Mouse (Mus musculus) layer of hippocampus, adult 18-20 months (tissue): ENCODE measurements at regions not wholly inside any gene's neighbourhood (a gene's known extent, or its start where the extent isn't known, plus 50 kb on each side); places are given as distances from the start of the nearest gene placed in this dataset.
A peak's percentile ranks its signal among the peaks of the same experiment; 100 is the strongest.

ENCODE experiments used
- DNase-seq, 2 experiments: peaks; one replicate each; pipeline ENCODE4 v3.0.0; 2022; ENCODE audit warnings: low spot score in 2 of 2

GRCm38 (mm10) chr3:61740088-61740487, 374.3 kb upstream of the B430305J03Rik start:
- DNase-seq = peak; percentile 2 to 34

DNA sequence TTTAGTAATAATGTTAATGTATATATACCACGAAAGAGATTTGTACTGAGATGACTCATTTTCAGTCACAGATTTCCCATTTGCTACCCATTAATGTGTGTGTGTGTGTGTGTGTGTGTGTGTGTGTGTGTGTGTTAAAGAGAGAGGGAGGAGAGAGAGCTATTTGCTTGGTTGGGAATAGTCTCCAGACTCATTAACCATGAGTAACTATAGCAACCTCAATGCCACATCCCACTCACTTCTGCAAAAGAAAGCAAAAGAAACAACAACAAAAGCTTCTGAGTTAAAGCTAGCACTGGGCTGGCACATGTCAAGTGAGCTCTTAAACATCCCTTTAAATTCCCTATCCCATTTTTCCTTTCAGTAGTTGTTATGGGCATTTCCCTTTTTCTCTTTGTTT, 372.8 kb upstream of the B430305J03Rik start:
- DNase-seq = peak in 1 of 2 experiments; percentile 11

DNA sequence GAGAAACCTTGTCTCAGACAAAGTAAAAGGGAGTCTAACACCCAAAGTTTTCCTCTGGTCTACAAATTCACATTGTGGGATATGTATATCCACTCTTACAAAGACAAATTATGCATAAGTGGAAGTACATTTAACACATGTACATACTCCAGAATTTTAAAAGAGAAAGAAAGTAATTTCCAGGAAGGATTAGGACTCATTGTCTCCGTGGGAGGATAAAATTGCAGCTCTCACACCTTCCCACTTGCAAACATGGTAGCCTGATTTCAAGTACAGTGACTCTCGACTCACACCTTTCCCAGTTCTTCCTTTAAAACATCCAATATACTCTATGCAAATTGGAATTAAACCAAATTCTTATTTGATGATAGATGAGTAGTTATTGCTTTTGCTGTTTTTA, 351.0 kb upstream of the B430305J03Rik start:
- no peak for DNase-seq

DNA sequence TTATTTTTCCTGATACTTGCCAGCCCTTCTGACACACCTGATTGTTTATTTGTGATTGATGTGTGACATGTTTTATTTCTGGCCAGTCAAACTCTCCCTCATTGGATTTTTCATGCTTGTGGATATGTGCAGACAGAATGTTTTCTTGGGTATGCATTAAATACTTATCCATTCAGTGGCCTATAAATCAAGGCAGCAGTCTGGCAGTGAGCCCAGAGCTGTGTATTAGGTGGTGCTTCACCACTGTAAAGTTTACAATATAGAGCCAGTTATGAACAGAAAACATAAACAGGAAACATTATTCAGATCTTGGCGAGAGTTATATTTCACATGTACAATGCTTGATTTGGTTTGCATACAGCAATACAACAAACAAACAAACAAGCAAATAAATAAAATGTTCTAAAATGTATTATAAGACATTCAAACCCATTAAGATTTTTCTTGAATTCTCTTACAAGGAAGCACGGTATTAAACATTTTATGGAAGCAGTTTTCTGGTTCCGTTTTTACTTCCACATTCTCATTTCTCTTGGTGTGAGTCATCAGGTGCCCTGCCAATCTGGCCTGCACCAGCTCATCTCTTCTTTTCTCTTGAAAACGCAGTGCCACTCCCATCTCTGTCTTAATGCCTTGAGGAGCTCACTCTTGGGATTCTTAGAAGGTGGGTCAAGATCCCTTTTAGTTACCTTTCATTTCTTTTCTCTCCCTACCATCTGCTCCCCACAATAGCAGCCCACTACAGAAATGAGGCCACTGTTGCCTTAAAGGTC, 322.4 kb upstream of the B430305J03Rik start:
- DNase-seq = no peak

DNA sequence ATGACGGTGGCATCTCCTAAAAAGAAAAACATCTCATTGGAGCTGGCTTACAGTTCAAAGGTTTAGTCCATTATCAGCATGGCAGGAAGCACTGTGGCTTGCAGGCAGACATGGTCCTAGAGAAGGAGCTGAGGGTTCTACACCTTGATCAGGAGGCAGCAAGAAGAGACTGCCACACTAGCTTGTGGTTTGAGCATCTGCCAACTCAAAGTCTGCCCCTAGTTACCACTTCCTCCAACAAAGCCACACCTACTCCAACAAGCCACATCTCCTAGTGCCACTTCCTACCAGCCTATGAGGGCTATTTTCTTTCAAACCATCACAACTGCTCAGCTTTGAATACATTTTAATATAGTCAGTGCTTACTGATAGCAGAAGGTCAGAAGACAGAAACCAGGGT, 305.1 kb upstream of the B430305J03Rik start:
- DNase-seq = no peak

GRCm38 (mm10) chr3:61656143-61656542, 290.4 kb upstream of the B430305J03Rik start:
- no peak for DNase-seq

GRCm38 (mm10) chr3:61628535-61628934, 262.8 kb upstream of the B430305J03Rik start:
- DNase-seq = no peak

DNA sequence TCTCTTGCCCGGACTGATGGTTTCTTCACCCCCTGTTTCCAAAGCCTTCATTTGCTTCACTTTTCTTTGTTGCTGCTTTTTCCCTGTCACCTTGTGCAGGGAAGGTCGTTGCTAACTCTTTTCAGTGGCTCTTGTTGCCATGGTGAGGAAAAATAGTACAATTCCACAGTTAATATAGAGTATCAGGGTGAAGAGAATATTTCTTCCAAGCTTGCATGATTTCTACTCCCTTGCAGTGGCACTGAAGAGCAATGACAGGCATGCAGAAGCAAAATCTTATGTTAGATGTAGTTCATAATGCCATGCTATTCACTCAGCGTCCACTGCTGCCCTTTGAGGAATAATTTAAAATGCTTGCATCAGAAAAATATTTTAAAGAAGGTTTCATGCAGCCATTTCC, 262.3 kb upstream of the B430305J03Rik start:
- DNase-seq = peak in 1 of 2 experiments; percentile 8

GRCm38 (mm10) chr3:61623954-61624487, 258.3 kb upstream of the B430305J03Rik start:
- DNase-seq = no peak

DNA sequence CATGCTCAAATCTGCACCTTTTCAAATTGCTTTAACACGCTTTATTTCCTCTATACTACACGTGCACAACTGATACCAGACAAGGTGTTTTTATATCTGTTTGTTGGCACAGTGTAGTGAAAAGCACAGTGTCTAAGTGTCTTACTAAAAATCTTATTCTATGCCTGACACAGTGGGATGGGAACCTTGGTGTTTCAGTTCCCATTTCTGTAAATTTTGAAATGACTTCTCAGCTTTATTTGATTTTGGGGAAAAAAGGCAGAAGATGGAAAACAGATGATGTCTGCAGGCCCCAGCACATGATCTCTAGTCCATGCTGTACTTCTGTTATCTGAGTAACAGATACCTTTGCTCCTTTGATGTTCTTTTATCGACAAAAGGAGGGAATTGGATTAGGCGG, 239.7 kb upstream of the B430305J03Rik start:
- DNase-seq = no peak

DNA sequence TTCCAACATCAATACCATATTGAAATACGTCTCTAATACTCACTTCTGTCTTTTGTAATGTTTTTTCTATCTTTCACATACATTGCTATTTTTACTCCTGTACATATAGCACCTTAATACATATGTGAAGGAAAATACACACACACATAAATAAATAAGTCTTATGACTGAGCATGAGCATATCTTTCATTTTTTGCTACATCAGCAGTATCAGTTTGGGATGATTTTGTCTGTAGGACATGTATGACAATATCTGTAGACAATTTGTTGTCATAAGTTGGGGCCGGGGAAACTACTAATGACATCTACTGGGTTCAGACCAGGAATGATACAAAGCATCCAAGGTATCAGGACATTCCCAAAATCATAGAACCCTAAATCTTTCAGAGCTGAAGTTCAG, 237.1 kb upstream of the B430305J03Rik start:
- DNase-seq = no peak

DNA sequence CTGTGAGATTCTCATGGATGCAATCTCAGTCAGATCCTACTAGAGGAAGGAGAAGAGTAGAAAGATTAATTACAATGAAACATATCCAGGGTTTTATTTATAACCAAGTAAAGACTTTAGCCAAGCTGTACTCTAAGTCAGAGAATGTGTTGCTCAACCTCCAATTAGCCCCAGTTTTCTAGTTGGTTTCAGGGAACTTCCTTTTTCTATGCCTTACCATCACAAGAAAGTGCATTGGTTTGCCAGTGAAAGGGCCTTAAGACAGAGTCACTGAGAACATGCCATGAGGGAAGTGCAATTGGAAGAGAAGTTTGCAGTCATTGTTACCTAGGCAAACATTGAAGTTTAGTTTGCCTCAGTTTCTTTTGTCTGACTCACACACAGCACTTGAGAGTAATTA, 229.8 kb upstream of the B430305J03Rik start:
- no peak for DNase-seq

- DNase-seq = no peak
Measured at GRCm38 (mm10) chr3:61592342-61592741, 226.6 kb upstream of the B430305J03Rik start.

- peak in 1 of 2 experiments; percentile 42 for DNase-seq
Measured at GRCm38 (mm10) chr3:61583669-61584068, 217.9 kb upstream of the B430305J03Rik start.

GRCm38 (mm10) chr3:61582927-61583326, 217.2 kb upstream of the B430305J03Rik start:
- DNase-seq = peak in 1 of 2 experiments; percentile 4

DNA sequence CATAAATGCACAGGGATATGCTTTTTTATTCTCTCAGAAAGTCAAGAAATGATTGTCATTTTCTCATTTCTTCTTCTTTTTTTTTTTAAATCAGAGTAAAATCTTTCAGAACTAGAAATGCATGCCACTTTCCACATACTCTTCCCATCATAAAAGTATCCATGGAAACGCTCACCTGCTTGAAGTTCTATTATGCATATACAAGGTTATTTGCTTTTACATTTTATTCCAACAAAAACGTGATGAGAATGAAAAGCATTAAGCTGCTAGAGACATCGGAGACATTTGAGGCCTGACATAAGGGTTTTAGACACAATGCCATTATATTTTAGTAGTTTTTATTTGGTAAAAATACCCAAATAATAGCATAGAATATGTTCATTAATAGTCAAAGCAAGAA, 214.5 kb upstream of the B430305J03Rik start:
- no peak for DNase-seq

DNA sequence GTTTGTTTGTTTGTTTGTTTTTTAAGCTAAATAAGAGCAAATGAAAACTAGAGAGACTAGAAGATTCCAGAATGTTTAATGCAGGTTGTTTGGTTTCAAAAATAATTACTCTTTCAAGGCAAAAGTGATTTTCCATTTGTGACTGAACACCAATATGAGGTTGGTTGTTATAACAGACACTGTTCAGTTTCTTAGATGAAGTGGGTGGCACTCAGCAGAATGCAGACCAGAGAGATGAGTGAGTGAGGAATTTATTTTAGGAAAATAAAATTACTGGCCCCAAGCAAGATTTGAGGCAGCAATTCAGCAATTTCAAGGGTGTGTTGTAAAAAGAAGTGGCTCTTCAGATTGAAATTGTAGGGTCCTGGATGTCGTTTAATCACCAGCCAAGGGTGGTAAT, 171.4 kb upstream of the B430305J03Rik start:
- peak in 1 of 2 experiments; percentile 4 for DNase-seq

- DNase-seq = peak in 1 of 2 experiments; percentile 73
Measured at GRCm38 (mm10) chr3:61535751-61536150, 170.0 kb upstream of the B430305J03Rik start.

GRCm38 (mm10) chr3:61503178-61503577, 137.4 kb upstream of the B430305J03Rik start:
- no peak for DNase-seq

DNA sequence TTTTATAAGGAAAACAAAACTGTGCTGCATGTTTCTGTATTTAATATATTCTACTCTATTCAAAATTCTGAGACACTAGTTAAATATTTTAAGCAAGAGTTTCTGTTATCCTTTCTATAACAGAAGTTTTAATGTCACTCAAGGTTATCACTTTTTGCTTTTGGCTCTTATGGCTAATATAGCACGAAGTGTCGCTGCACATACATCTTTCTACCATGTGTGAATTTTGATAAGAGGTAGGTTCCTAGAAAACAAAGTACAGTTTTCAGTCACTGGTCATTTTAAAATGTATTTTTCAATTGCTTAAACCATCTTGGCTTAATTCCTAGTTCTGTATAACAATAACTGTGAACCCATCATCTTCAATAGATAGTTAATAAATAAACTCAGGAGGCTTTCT, 129.1 kb upstream of the B430305J03Rik start:
- DNase-seq = no peak

- peak in 1 of 2 experiments; percentile 34 for DNase-seq
Measured at GRCm38 (mm10) chr3:61486808-61487389, 121.1 kb upstream of the B430305J03Rik start.

DNA sequence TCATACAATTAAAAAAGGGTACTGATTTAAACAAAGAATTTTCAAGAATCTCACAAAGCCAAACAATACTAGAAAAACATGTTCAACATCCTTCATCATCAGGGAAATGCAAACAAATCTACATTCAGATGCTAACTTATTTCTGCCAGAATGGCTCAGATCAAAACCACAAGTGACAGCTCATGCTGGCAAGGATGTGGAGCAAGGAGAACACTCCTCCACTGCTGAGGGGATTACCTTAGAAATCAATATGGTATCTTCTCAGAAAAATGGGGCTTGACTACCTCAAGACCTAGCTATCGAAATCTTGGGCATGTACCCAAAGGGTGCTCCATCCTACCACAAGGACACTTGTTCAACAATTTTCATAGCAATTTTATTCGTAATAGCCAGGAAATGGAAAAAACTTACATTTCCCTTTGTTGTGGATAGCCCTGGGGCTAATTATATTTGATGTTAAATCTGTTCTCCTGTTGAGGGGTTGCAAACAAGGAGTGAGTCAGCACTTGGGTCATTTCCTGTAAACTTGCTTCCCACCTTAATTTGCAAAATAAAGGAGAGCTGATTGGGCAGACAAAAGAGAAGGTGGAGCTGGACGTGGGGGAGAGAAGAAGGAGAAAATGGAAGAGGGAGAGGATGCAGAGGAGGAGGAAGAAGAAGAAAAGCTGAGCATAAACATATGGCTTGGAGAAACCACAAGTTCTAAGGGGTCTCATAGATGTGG, 113.3 kb upstream of the B430305J03Rik start:
- DNase-seq = no peak
